Mouse (Mus musculus) liver, embryonic 14.5 days (tissue): Measurements from ENCODE around the gene Zfp385b. TPM values are rescaled to one million over a fixed set of nuclear protein-coding genes. Genes with fewer than 3 reads are reported as not detected.

Source experiments
- ATAC-seq: fragments of 200-750 bp; cut with Nextera tagmentation; 2 replicates; pipeline ENCODE4 v1.8.0; 2017; ENCODE audit warnings: moderate number of reproducible peaks, mild to moderate bottlenecking, moderate library complexity; ENCODE audit not compliant: insufficient read depth
- DNase-seq, 3 experiments: peaks; one replicate each; pipeline ENCODE4 v3.0.0-alpha.2; 2012 to 2013; ENCODE audit warnings: low read depth in 3 of 3, low spot score in 3 of 3
- H3K27ac ChIP-seq: fragments of 300-500 bp; sonication (generic); 2 replicates; pipeline ENCODE4 v1.5.1; 2014; ENCODE audit warnings: moderate library complexity, mild to moderate bottlenecking, control low read depth, inconsistent platforms
- H3K27me3 ChIP-seq: fragments of 300-500 bp; sonication (generic); 2 replicates; pipeline ENCODE4 v1.6.1; 2014; ENCODE audit warnings: mild to moderate bottlenecking, low read length, moderate library complexity; ENCODE audit not compliant: control insufficient read depth, insufficient read depth
- H3K36me3 ChIP-seq: fragments of 300-500 bp; sonication (generic); replicated peaks from 2 replicates; pipeline ENCODE4 v1.6.1; 2014; ENCODE audit warnings: low read depth; ENCODE audit not compliant: control insufficient read depth, insufficient read depth
- H3K4me1 ChIP-seq, 2 experiments: fragments of 200-500 bp in 1 of 2; fragments of 300-500 bp in 1 of 2; sonication (generic) in 1 of 2; replicated peaks; 2 replicates each; pipeline ENCODE4 v1.6.1; 2012 to 2014; ENCODE audit warnings: antibody characterized with exemption in 1 of 2, inconsistent platforms in 1 of 2, low read length in 1 of 2; ENCODE audit not compliant: control insufficient read depth in 2 of 2, insufficient read depth in 2 of 2
- H3K4me2 ChIP-seq: fragments of 300-500 bp; sonication (generic); 2 replicates; pipeline ENCODE4 v1.6.1; 2014; ENCODE audit warnings: low read depth, mild to moderate bottlenecking, control low read depth, moderate library complexity
- H3K4me3 ChIP-seq, 2 experiments: fragments of 200-500 bp in 1 of 2; fragments of 300-500 bp in 1 of 2; sonication (generic) in 1 of 2; 2 replicates each; pipeline ENCODE4 v1.5.1; 2012 to 2014; ENCODE audit warnings: low read depth in 2 of 2, low read length in 2 of 2, mild to moderate bottlenecking in 2 of 2, control low read depth in 1 of 2, inconsistent platforms in 1 of 2, moderate library complexity in 1 of 2; ENCODE audit not compliant: insufficient read depth in 1 of 2
- H3K9ac ChIP-seq: fragments of 300-500 bp; sonication (generic); replicated peaks from 2 replicates; pipeline ENCODE4 v1.6.1; 2014; ENCODE audit warnings: mild to moderate bottlenecking, control low read depth, moderate library complexity
- H3K9me3 ChIP-seq: fragments of 300-500 bp; sonication (generic); 2 replicates; pipeline ENCODE4 v1.6.1; 2016; ENCODE audit warnings: low read length, mixed read lengths; ENCODE audit not compliant: control insufficient read depth
- CTCF ChIP-seq: IDR thresholded peaks from 2 replicates; pipeline ENCODE4 v1.5.1; 2016; ENCODE audit warnings: antibody characterized with exemption, low read depth, control low read depth
- EP300 ChIP-seq: IDR thresholded peaks from 2 replicates; pipeline ENCODE4 v1.6.1; 2016; ENCODE audit warnings: antibody characterized with exemption, low read depth
- WGBS: fragments of 180-500 bp; shearing (Covaris S2); extraction: QIAGEN DNeasy Blood & Tissue Kit; methylation state at CpG from one replicate; pipeline ENCODE4 v1.1.7; 2014; ENCODE audit not compliant: insufficient replicate concordance; 5-methylcytosine and 5-hydroxymethylcytosine counted together
- polyA plus RNA-seq, 2 experiments: library from polyadenylated mRNA; depleted of rRNA in 1 of 2; stranded (reverse) in 1 of 2; unstranded in 1 of 2; fragments of >200 nt; fragmentation: Nextera tagmentation in 1 of 2; extraction: Ambion mirVana in 1 of 2; gene quantifications; 2 replicates each; pipeline versions ENCODE4 v1.2.1 to v1.2.3; 2012 to 2014

Gene Zfp385b
- polyA plus RNA-seq, 2 experiments, result 2.8 TPM

DNA sequence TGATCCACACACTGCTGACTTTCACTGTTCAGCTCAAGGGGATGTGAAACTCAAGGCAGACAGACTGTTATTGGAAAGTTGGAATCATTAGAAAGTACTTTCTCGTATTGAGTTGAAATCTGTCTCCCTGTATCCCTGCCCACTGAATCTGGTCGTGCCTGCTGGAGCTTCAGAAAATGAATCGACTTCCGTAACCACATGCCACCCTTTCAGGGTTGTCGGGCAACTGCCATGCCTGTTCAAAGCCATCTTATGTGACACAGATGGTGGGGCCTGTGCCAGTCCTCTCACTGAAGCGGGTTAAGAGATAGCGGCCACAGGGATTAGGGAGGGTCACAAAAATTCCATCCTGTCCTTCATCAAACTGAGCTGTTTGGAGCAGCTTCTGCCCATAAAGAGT is 14.7 kb downstream of the Zfp385b start:
- no peaks in the 10 kb centered on the region for H3K9me3 ChIP-seq
- ATAC-seq (no peak), DNase-seq (no peak)
- H3K36me3 ChIP-seq, result no peaks in the 10 kb centered on the region
- H3K27ac ChIP-seq, result no peak overlapping the region
- H3K9ac ChIP-seq, result no peak overlapping the region
- no peak overlapping the region for H3K4me2 ChIP-seq
- no peaks in the 10 kb centered on the region for H3K4me1 ChIP-seq
- H3K27me3 ChIP-seq, result no peaks in the 10 kb centered on the region
- no peak for TF ChIP-seq EP300
- WGBS, result 75% methylated on average over 7 of the region's 7 CpGs
- no peak overlapping the region for H3K4me3 ChIP-seq

DNA sequence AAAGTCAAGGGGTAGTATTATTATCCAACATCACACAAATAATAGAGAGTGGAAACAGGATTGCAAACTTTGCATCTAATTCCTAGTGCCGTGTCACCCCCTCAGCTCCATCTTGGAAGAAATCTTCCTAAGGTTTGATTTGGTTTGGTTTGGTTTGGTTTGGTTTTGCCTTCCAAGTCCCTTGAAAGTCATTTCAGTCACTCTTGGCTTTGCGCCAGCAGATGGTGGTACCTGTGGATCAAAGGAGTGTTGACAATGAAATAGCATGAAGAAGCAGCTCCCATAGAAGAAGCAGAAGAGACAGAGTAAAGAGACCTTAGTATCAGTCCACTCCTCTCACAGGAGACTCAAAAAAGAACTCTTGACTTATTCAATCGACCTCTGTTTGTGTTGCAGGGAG is 17.1 kb downstream of the Zfp385b start:
- H3K4me2 ChIP-seq, result no peak overlapping the region
- no peak for ATAC-seq
- H3K27me3 ChIP-seq, result no peaks in the 10 kb centered on the region
- no peak overlapping the region for H3K27ac ChIP-seq
- no peak for DNase-seq
- no peak overlapping the region for H3K4me3 ChIP-seq
- 64% methylated on average over 3 of the region's 3 CpGs for WGBS
- H3K9me3 ChIP-seq, result no peaks in the 10 kb centered on the region
- H3K9ac ChIP-seq, result no peak overlapping the region
- no peak for TF ChIP-seq EP300
- TF ChIP-seq CTCF, result no peak
- no peaks in the 10 kb centered on the region for H3K36me3 ChIP-seq
- H3K4me1 ChIP-seq, result no peaks in the 10 kb centered on the region

DNA sequence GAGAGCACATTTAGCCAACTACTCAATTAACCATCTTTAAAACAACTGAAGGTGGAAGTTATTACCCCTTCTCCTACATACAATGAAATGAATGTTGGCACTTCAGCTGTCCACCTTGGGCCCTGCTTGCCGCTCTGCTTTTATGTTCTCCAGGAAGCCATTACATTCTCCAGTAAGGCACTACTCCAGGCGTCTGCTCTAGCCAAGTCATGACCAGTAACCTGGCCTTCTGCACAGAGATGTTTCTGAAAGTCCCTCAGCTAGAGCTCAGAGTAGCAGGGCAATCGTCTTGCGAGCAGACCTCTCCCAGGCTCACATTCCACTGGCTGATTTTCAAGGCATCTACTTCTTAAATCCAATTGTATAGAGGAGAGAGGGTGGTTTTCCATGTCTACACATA is 18.0 kb downstream of the Zfp385b start:
- H3K27me3 ChIP-seq, result no peaks in the 10 kb centered on the region
- no peaks in the 10 kb centered on the region for H3K4me1 ChIP-seq
- DNase-seq (no peak), ATAC-seq (no peak)
- no peak overlapping the region for H3K9ac ChIP-seq
- no peak overlapping the region for H3K4me3 ChIP-seq
- H3K27ac ChIP-seq, result no peak overlapping the region
- WGBS, result 69% methylated on average over 4 of the region's 4 CpGs
- no peak overlapping the region for H3K4me2 ChIP-seq
- TF ChIP-seq CTCF (no peak), EP300 (no peak)
- H3K9me3 ChIP-seq, result no peaks in the 10 kb centered on the region
- H3K36me3 ChIP-seq, result no peaks in the 10 kb centered on the region

DNA sequence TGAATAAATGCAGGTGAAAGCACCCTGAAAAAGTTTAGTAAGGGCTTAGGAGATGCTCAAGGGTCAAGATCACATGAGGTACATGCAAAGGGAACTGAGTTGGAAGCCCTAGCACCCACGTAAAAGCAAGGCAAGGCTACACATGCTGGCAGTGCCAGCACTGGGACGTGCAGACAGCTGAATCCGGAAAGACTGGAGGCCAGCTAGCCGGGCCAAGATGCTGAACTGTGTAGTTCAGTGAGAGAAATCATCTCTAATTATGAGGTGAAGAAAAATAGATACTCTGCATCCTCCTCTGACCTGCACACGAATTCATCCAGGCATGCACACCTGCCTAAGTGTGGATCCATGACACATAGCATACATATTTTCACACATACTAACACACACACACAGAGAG is 18.4 kb downstream of the Zfp385b start:
- no peaks in the 10 kb centered on the region for H3K27me3 ChIP-seq
- TF ChIP-seq CTCF, result no peak
- TF ChIP-seq EP300, result no peak
- WGBS, result 55% methylated on average over 5 of the region's 5 CpGs
- ATAC-seq (no peak), DNase-seq (no peak)
- H3K4me3 ChIP-seq, result no peak overlapping the region
- no peak overlapping the region for H3K27ac ChIP-seq
- no peaks in the 10 kb centered on the region for H3K4me1 ChIP-seq
- H3K36me3 ChIP-seq, result no peaks in the 10 kb centered on the region
- H3K9ac ChIP-seq, result no peak overlapping the region
- H3K9me3 ChIP-seq, result no peaks in the 10 kb centered on the region
- no peak overlapping the region for H3K4me2 ChIP-seq

DNA sequence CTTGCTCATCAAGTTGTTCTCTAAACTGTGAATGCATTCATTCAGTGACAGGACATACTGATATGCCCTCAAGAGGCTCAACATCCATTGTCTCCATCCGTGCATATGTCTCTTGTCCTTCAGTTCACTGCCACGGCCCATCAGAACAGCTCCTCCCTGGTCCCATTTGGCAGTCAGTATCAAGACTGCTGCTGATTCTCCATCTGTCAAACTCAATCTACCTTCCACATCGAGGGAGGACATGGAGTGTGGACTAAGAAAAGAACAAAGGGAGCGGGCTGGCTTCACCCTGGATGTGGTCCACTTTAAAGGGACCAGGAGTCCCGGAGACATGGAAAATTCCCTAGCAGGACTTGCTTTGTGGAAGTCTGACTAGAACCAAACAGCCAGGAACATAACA is 22.2 kb downstream of the Zfp385b start:
- no peak overlapping the region for H3K27ac ChIP-seq
- no peaks in the 10 kb centered on the region for H3K4me1 ChIP-seq
- no peaks in the 10 kb centered on the region for H3K9me3 ChIP-seq
- no peak for ATAC-seq
- no peaks in the 10 kb centered on the region for H3K36me3 ChIP-seq
- H3K4me3 ChIP-seq, result no peak overlapping the region
- no peak overlapping the region for H3K9ac ChIP-seq
- DNase-seq, result no peak
- no peaks in the 10 kb centered on the region for H3K27me3 ChIP-seq
- TF ChIP-seq EP300 (no peak), CTCF (no peak)
- H3K4me2 ChIP-seq, result no peak overlapping the region
- 49% methylated on average over 5 of the region's 5 CpGs for WGBS
